Mouse (Mus musculus) left cerebral cortex, postnatal 25 days (tissue): Measurements from ENCODE around the gene Cfap126. TPM values are rescaled to one million over a fixed set of nuclear protein-coding genes. Genes with fewer than 3 reads are reported as not detected.
A peak's percentile ranks its signal among the peaks of the same experiment; 100 is the strongest.
"Not testable (repeated sequence)": the region's sequence is repeated elsewhere in the genome, so short reads cannot be mapped to it uniquely, and the experiment has no call there.

Experiments
- DNase-seq, 2 experiments: peaks; one replicate each; pipeline ENCODE4 v3.0.0; 2022; ENCODE audit warnings: low spot score in 2 of 2, mixed read lengths in 1 of 2
- intact Hi-C: fragments of 180-260 bp; cut with DNase I; formaldehyde crosslinking; loops from one replicate; pipeline ENCODE4 v1.15.1; 2025
- total RNA-seq, 2 experiments: library from RNA; stranded (reverse); gene quantifications; 2 replicates each; pipeline ENCODE4 v1.2.3; 2021

The Cfap126 gene
- total RNA-seq, 2 experiments from 2014 or later: 0.34 to 0.43 TPM

DNA sequence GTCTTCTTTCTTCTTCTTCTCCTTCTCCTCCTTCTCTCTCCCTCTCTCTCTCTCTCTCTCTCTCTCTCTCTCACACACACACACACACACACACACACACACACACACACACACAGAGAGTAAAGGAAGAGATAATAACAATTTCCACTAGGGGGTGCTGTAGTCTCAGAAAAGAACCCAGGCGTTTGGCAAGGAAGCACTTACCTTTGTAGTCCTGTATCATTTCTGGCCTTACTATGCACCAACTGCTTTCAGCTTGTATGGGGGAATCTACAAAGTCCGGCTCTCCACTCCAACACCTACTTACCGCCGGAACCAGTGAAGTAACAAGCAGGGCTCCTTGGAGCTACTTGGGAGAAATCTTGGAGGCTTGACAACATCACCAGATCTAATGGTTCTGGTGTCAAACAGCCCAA is 4.6 kb downstream of the Cfap126 start:
- intact Hi-C loops: loop anchor here (1.0 kb wide), 1 partner anchor 103 kb away; no protein-coding TSS in a partner anchor
- peak; percentile 72 to 87 for DNase-seq

GRCm38 (mm10) chr1:171118996-171119395 is 5.3 kb downstream of the Cfap126 start:
- no peak for DNase-seq
- intact Hi-C loops: loop anchor here (1.0 kb wide), 1 partner anchor 102 kb away; no protein-coding TSS in a partner anchor

DNA sequence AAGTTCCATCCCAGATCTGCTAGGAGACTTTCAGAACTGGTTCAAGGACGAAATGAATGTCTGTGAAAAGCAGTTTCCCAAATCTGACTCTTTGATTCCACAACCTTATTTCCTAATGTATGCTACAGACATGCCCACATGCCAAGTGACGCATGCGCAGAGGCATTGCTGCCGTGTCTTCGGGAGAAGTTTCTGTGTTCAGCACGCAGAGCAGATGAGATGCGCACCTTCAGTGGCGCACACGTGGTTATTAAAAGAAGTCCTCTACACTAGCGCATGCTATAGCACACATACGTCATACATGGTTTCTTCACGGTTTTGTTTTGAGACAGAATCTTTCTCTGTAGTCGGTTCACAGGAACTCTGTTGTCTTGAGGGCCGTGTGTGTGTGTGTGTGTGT is 5.7 kb downstream of the Cfap126 start:
- intact Hi-C loops: no loop called here
- DNase-seq: no peak

DNA sequence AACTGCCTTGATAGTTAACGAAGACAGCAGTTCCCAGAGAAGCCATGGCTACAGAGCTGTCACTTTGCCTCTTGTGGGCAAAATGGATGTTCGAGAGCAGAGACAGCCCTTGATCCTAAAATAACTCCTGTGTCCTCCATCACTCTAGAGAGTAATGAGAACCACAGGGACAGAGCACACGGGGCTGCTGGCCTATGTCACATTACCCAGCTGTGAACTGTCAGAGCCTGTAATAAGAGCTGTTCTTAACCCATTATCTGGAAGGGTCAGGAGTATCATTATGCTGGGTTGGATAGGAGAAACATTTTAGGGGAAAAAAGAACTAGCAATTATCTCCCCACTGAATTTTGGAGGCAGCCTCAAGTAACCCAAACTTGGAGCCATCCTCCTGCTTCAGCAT is 7.2 kb downstream of the Cfap126 start:
- intact Hi-C loops: no loop called here
- no peak for DNase-seq

- DNase-seq: no peak
- intact Hi-C loops: no loop called here
Observed at GRCm38 (mm10) chr1:171121839-171122238, 8.1 kb downstream of the Cfap126 start.

DNA sequence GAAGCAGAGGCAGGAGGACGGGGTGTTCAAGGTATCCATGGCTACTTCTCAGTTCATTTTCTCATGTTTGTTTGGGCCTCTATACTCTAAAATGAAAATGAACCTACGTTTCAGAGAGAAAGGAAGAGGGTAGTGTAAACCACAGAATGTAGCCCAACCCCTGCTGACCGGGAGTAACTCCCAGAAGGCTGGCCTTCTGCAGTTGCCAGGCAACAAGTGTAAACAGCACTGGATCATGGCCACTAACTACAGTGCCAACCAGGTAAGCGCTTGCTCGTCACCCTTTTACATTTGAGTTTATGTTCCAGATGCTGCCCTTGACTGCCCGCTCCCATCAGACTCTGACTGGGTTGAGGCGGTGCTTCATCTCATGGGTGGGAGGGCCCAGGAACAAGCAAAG is 9.2 kb downstream of the Cfap126 start:
- DNase-seq: no peak
- intact Hi-C loops: no loop called here

- intact Hi-C loops: no loop called here
- no peak for DNase-seq
Observed at GRCm38 (mm10) chr1:171124398-171124797, 10.7 kb downstream of the Cfap126 start.

DNA sequence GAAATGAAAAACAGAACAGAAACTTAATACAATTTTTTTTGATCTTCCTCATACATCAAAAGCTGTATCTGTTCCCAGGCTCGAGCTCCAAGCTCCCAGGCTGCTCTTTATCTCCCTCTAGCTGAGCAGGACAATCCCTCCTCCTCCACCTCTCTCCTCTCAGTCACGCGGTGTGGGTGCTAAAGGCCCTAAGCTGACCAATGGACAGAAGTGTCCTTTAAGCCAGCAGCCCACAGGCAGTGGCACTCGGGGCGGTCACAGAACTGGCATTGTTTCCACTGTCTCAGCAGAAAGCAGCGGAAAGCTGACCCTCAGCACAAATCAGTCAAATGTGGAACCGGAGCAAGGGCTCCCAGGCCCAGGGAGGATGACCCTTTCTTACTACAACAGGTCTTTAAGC is 15.5 kb downstream of the Cfap126 start:
- intact Hi-C loops: no loop called here

DNA sequence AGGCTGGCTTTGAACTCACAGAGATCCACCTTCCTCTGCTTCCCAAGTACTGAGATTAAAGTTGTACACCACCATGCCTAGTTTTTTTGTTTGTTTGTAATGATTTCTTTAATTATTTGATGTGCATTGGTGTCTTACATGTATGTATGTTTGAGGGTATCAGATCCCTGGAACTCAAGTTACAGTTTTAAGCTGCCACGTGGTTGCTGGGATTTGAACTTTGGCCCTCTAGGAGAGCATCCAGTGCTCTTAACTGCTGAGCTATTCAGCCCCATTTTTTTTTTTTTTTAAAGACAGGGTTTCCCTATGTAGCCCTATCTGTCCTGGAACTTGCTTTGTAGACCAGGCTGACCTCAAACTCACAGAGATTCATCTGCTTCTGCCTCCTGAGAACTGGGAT is 17.3 kb downstream of the Cfap126 start:
- intact Hi-C loops: no loop called here
- no peak for DNase-seq

More for the DNA sequence above, 15.5 kb downstream of the Cfap126 start:
- peak; percentile 45 to 77 for DNase-seq

GRCm38 (mm10) chr1:171135600-171135999 is 21.9 kb downstream of the Cfap126 start:
- DNase-seq: no peak
- intact Hi-C loops: no loop called here

DNA sequence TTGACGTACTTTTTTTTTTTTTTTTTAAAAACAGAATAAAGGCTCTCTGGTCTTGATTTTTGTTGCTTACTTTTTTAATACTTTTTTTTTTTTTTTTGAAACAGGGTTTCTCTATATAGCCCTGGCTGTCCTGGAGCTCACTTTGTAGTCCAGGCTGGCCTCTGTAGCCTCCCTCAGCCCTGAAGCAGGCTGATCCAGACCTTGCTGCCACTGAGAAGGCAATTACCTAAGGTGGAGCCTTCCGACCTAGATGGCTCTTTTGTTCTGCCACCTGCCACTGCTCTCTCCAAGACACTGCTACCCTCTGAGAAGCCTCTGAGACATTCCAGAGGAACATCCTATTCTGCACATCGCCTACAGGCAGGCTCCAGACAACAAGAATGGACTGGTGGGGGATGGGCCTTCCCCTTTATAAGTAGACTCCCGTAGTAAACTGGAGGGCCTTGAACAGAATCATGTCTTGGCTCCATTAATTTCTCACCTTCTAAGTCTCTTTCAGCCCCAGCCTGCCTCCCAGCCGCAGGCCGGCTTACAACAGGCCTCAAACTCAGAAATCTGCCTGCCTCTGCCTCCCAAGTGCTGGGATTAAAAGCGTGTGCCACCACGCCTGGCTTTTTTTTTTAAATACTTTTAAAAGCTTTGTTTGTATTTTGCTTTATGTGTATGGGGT is 23.9 kb downstream of the Cfap126 start:
- intact Hi-C loops, DNase-seq: not testable (repeated sequence)

GRCm38 (mm10) chr1:171142981-171143380 is 29.3 kb downstream of the Cfap126 start:
- DNase-seq, intact Hi-C loops: not testable (repeated sequence)

DNA sequence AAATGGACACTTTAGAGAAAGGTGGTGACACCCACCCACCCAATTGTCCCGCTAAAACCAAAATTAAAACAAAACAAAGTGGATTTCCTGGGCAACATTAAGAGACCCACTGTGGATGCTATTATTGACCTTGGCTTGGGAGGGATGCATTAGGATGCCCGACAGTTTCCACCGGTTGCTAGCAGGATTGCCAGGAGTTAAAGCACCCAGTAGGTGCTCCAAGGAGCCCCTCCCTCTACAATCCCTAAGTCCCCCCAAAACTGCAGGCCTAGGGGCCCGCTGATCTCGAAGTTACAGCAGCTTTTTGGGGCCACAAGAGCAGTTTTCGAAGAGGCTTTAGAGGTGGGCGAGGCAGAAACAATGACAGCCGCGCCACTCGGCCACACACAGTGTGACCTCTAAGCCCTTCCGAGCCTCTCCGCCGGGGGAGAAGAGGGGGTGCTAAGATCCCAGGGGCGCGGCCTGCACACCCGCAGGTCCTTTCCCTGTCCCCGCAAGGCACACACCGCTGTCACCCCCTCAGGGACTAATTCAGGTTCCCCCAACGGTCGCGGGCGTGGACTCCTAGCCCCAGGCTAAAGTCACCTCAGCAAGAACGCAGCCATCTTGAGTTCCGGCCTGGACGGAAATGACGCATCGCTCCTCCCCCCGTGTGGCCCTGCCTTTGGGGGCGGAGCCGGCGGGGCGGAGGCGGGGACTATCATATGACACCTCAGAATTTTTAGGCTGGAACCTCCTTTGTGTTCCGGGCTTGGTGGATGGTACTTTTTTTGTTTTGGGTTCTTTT is 36.4 kb downstream of the Cfap126 start, which contains the start of the genes Sdhc and Mpz:
Sdhc (minus strand) TSS at position 630 of the 787 bp plus-strand sequence.
Mpz (plus strand) TSS at position 738 of the 787 bp plus-strand sequence.
- DNase-seq: peak; percentile 92 to 97
- intact Hi-C loops: loop anchor here (1.0 kb wide), 1 partner anchor 72 kb away; the partner anchor contains the start of gene Tomm40l

DNA sequence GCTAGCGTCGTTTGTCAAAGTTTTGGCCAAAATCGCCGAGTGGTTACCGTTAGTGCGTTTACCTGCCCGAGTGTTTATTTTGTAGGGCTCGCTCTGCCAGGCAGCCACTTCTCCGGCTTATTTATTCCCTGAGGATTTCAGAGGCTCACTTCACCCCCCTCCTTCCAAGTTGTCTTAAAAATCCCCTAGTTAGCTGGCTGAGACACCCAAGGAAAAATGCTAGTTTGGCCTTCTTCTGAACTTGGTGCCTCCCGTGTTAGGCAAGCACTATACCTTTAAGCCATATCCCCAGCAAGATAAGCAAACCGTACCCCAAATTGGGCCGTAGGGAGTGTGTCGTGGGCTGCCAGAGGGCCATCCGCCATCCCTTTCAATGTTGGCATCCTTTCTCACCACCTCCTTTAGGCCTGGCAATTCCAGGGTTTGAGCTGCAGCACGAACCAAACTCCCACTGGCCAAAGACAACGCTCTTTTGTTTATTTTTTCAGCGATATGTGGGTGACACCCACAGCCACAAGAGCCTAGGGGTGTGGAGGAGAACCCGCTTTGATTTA is 37.2 kb downstream of the Cfap126 start:
- intact Hi-C loops: loop anchor here (1.0 kb wide), 1 partner anchor 71 kb away; the partner anchor contains the start of gene Tomm40l
- DNase-seq: peak; percentile 23 to 84

GRCm38 (mm10) chr1:171151966-171152365 is 38.2 kb downstream of the Cfap126 start:
- intact Hi-C loops: no loop called here
- DNase-seq: no peak

GRCm38 (mm10) chr1:171156644-171157043 is 42.9 kb downstream of the Cfap126 start:
- peak in 1 of 2 experiments; percentile 48 for DNase-seq
- intact Hi-C loops: no loop called here

DNA sequence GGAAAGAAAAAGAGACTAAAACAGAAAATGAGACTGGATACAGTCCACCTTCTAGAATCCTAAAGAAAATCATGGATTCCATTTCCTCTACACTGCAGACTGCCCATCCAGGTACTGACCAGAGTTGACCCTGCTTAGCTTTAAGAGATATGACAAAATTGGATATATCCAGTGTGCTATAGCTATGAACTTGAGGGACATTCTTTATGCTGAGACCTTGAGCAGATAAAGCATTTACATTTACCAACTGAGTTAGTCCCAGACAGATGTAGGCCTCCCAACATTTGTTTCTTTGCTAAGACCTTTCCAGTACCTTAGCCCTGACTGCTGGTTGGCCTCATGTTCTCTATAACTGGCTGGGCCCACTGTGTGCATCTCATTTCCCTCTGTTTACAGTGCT is 44.2 kb downstream of the Cfap126 start:
- intact Hi-C loops: no loop called here
- no peak for DNase-seq

GRCm38 (mm10) chr1:171159485-171159975 is 45.8 kb downstream of the Cfap126 start:
- DNase-seq: no peak
- intact Hi-C loops: no loop called here

GRCm38 (mm10) chr1:171162526-171162925 is 48.8 kb downstream of the Cfap126 start:
- intact Hi-C loops: no loop called here
- no peak for DNase-seq

DNA sequence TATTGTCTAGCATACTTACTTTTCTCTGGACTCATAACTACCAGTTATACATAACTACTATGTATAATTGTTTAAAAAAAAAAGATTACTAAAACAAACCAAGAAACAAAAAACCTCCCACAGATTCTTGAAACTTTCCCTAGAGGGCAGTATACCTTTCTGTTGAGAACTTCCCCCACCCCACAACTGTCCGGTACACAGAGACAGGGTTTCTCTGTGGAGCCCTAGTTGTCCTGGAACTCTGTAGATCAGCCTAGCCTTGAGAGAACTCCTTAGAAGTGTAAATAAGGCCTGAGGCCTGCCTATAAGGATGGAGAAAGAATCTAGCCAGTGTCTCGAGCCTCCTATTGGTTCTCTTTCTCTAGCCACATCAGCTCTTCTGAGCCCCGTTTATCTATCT is 50.5 kb downstream of the Cfap126 start:
- intact Hi-C loops: loop anchor here (2.0 kb wide), 1 partner anchor 57 kb away; no protein-coding TSS in a partner anchor
- no peak for DNase-seq
